Mouse (Mus musculus) lung, embryonic 14.5 days (tissue): ENCODE results near the gene Bmp2. TPM values are rescaled to one million over a fixed set of nuclear protein-coding genes. Genes with fewer than 3 reads are reported as not detected.

Experiments used
- ATAC-seq: fragments of 200-750 bp; cut with Nextera tagmentation; 2 replicates; pipeline ENCODE4 v1.8.0; 2017; ENCODE audit warnings: mild to moderate bottlenecking, moderate TSS enrichment, moderate library complexity; ENCODE audit not compliant: insufficient read depth
- DNase-seq: peaks from one replicate; pipeline ENCODE4 v3.0.0-alpha.2; 2015
- H3K27ac ChIP-seq: fragments of 300-500 bp; sonication (generic); 2 replicates; pipeline ENCODE4 v1.5.1; 2014; ENCODE audit warnings: low read depth, mild to moderate bottlenecking, moderate library complexity
- H3K27me3 ChIP-seq: fragments of 300-500 bp; sonication (generic); 2 replicates; pipeline ENCODE4 v1.6.1; 2014; ENCODE audit warnings: low read length, control low read depth; ENCODE audit not compliant: insufficient read depth
- H3K36me3 ChIP-seq: fragments of 300-500 bp; sonication (generic); 2 replicates; pipeline ENCODE4 v1.6.1; 2014; ENCODE audit warnings: control low read depth; ENCODE audit not compliant: insufficient read depth
- H3K4me1 ChIP-seq: fragments of 300-500 bp; sonication (generic); 2 replicates; pipeline ENCODE4 v1.6.1; 2014; ENCODE audit warnings: antibody characterized with exemption, control low read depth; ENCODE audit not compliant: insufficient read depth
- H3K4me2 ChIP-seq: fragments of 300-500 bp; sonication (generic); 2 replicates; pipeline ENCODE4 v1.6.1; 2014; ENCODE audit warnings: mild to moderate bottlenecking
- H3K4me3 ChIP-seq: fragments of 300-500 bp; sonication (generic); 2 replicates; pipeline ENCODE4 v1.5.1; 2014; ENCODE audit warnings: low read depth, low read length
- H3K9ac ChIP-seq: fragments of 300-500 bp; sonication (generic); 2 replicates; pipeline ENCODE4 v1.6.1; 2014
- H3K9me3 ChIP-seq: fragments of 300-500 bp; sonication (generic); 2 replicates; pipeline ENCODE4 v1.6.1; 2016; ENCODE audit warnings: low read depth, low read length, control low read depth
- CTCF ChIP-seq: IDR thresholded peaks from 2 replicates; pipeline ENCODE4 v1.5.1; 2016; ENCODE audit warnings: antibody characterized with exemption, low read depth
- WGBS: fragments of 180-500 bp; shearing (Covaris S2); extraction: QIAGEN DNeasy Blood & Tissue Kit; methylation state at CpG from one replicate; pipeline ENCODE4 v1.1.7; 2014; 5-methylcytosine and 5-hydroxymethylcytosine counted together
- polyA plus RNA-seq: library from polyadenylated mRNA; unstranded; fragments of >200 nt; fragmentation: Nextera tagmentation; extraction: Ambion mirVana; gene quantifications from 2 replicates; pipeline ENCODE4 v1.2.1, GENCODE M21; 2014

The Bmp2 gene
- 3.2 TPM in 2 replicates for polyA plus RNA-seq

DNA sequence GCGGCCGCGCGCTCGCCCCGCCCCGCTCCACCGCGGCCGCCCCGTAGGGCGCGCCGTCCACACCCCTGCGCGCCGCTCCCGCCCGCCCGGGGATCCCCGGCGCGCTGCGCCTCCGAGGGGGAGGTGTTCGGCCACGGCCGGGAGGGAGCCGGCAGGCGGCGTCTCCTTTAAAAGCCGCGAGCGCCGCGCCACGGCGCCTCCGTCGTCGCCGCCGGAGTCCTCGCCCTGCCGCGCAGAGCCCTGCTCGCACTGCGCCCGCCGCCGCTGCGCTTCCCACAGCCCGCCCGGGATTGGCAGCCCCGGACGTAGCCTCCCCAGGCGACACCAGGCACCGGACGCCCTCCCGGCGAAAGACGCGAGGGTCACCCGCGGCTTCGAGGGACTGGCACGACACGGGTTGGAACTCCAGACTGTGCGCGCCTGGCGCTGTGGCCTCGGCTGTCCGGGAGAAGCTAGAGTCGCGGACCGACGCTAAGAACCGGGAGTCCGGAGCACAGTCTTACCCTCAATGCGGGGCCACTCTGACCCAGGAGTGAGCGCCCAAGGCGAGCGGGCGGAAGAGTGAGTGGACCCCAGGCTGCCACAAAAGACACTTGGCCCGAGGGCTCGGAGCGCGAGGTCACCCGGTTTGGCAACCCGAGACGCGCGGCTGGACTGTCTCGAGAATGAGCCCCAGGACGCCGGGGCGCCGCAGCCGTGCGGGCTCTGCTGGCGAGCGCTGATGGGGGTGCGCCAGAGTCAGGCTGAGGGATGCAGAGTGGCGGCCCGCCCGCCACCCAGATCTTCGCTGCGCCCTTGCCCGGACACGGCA, at the start of gene Bmp2:
Gene Bmp2 (plus strand): TSS at position 129 of the 811 bp plus-strand sequence.
- peak within 1 kb of the TSS; percentile 96 for H3K4me2 ChIP-seq
- peaks cover 31% of the 10 kb centered on the region for H3K27me3 ChIP-seq
- peak within 1 kb of the TSS; percentile 60 for H3K4me3 ChIP-seq
- no peaks in the 10 kb centered on the region for H3K36me3 ChIP-seq
- peak; percentile 69 for ATAC-seq
- TF ChIP-seq CTCF: no peak
- WGBS: 1% methylated on average over 91 of the region's 110 CpGs
- peak; percentile 82 for DNase-seq
- H3K9ac ChIP-seq: peak within 1 kb of the TSS; percentile 59
- no peaks in the 10 kb centered on the region for H3K4me1 ChIP-seq
- no peaks in the 10 kb centered on the region for H3K9me3 ChIP-seq
- H3K27ac ChIP-seq: no peak within 1 kb of the TSS

DNA sequence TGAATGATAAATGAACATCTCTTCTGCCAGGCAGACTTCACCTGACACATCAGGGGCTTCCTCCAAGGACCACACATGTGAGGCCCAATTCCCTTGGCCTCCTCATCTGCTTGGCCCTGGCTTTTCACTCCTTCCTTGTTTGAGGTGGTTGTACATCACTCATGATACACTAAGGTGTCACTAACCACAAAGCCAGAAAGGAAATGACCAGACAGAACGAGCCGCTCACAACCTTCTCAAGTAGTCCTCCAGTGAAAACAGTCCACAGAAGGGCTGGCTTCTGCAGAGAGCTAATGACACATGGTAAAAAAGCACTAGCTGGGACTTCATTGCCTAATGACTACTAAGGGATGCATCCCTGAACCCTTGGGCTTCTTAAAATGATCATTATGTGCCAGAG, 46.3 kb upstream of the Bmp2 start:
- Histone ChIP-seq H3K36me3 (no peaks in the 10 kb centered on the region), H3K27me3 (no peaks in the 10 kb centered on the region), H3K9ac (no peak overlapping the region), H3K4me1 (no peaks in the 10 kb centered on the region), H3K27ac (no peak overlapping the region), H3K4me3 (no peak overlapping the region), H3K9me3 (no peaks in the 10 kb centered on the region), H3K4me2 (no peak overlapping the region)
- WGBS: 74% methylated on average over 2 of the region's 2 CpGs
- no peak for DNase-seq
- TF ChIP-seq CTCF: no peak
- ATAC-seq: no peak

GRCm38 (mm10) chr2:133507045-133507444, 44.9 kb upstream of the Bmp2 start:
- H3K9ac ChIP-seq: no peak overlapping the region
- no peak overlapping the region for H3K4me3 ChIP-seq
- H3K4me2 ChIP-seq: no peak overlapping the region
- H3K27ac ChIP-seq: no peak overlapping the region
- ATAC-seq (no peak), DNase-seq (no peak)
- no peaks in the 10 kb centered on the region for H3K27me3 ChIP-seq
- H3K9me3 ChIP-seq: no peaks in the 10 kb centered on the region
- H3K4me1 ChIP-seq: no peaks in the 10 kb centered on the region
- TF ChIP-seq CTCF: no peak
- 83% methylated on average over 4 of the region's 4 CpGs for WGBS
- H3K36me3 ChIP-seq: no peaks in the 10 kb centered on the region

GRCm38 (mm10) chr2:133509141-133509540, 42.8 kb upstream of the Bmp2 start:
- no peaks in the 10 kb centered on the region for H3K27me3 ChIP-seq
- ATAC-seq (no peak), DNase-seq (no peak)
- H3K4me1 ChIP-seq: no peaks in the 10 kb centered on the region
- H3K4me3 ChIP-seq: no peak overlapping the region
- TF ChIP-seq CTCF: no peak
- H3K36me3 ChIP-seq: no peaks in the 10 kb centered on the region
- no peak overlapping the region for H3K4me2 ChIP-seq
- no peaks in the 10 kb centered on the region for H3K9me3 ChIP-seq
- no peak overlapping the region for H3K27ac ChIP-seq
- WGBS: 76% methylated on average over 16 of the region's 16 CpGs
- H3K9ac ChIP-seq: no peak overlapping the region

DNA sequence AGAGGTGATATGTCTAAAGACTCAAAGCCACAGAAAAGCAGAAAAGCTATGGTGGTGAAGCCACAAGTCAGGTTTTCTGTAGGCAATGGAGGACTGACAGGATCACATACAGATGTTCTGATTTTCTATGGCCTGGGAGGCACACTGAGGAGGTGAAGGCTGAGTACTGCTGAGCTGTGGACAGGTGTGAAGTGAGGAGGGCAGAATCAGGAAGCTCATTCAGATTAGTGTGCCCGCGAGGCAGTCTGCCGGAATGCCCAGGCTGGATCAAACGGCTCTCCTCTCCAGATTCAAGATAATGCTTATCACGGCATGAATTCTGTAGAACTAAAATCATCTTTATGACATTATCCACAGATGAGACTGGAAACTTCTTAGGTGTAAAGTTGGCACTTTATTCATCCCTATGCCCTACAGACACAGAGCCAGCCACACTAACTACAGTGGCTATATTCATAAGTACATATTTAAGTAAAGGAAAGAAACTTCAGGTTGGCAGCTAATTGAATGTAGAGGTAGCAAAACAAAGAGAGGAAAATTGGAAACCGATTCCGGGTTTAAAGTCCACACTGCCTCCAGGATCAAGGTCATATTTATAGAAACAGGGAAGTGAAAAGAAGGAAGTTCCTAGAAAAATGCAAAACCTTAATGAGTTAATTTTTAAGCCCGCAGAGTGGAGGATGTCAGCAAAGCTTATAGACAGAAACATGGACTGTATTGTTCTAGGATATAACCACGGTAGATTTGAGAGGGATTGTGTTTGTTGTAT, 40.8 kb upstream of the Bmp2 start:
- Histone ChIP-seq H3K27me3 (no peaks in the 10 kb centered on the region), H3K4me1 (no peaks in the 10 kb centered on the region), H3K27ac (no peak overlapping the region), H3K9ac (no peak overlapping the region), H3K9me3 (no peaks in the 10 kb centered on the region), H3K4me3 (no peak overlapping the region), H3K4me2 (no peak overlapping the region), H3K36me3 (no peaks in the 10 kb centered on the region)
- 51% methylated on average over 9 of the region's 9 CpGs for WGBS
- ATAC-seq (no peak), DNase-seq (no peak)
- no peak for TF ChIP-seq CTCF

GRCm38 (mm10) chr2:133516331-133517046, 35.5 kb upstream of the Bmp2 start:
- Histone ChIP-seq H3K9ac (no peak overlapping the region), H3K4me3 (no peak overlapping the region), H3K9me3 (no peaks in the 10 kb centered on the region), H3K36me3 (no peaks in the 10 kb centered on the region), H3K4me1 (no peaks in the 10 kb centered on the region), H3K27ac (no peak overlapping the region), H3K4me2 (no peak overlapping the region), H3K27me3 (no peaks in the 10 kb centered on the region)
- ATAC-seq (no peak), DNase-seq (no peak)
- no peak for TF ChIP-seq CTCF
- WGBS: 90% methylated on average over 4 of the region's 4 CpGs

GRCm38 (mm10) chr2:133517867-133518266, 34.1 kb upstream of the Bmp2 start:
- Histone ChIP-seq H3K4me3 (no peak overlapping the region), H3K4me1 (no peaks in the 10 kb centered on the region), H3K9me3 (no peaks in the 10 kb centered on the region), H3K27me3 (no peaks in the 10 kb centered on the region), H3K9ac (no peak overlapping the region), H3K36me3 (no peaks in the 10 kb centered on the region), H3K27ac (no peak overlapping the region), H3K4me2 (no peak overlapping the region)
- no peak for TF ChIP-seq CTCF
- no peak for ATAC-seq
- 85% methylated on average over 2 of the region's 2 CpGs for WGBS
- no peak for DNase-seq
